Mouse (Mus musculus): Measurements from ENCODE around the gene Rab11a. TPM values are rescaled to one million over a fixed set of nuclear protein-coding genes. Genes with fewer than 3 reads are reported as not detected.

Rab11a gene
- polyA plus RNA-seq, 1 experiment from 2014 or later: 247 TPM

GRCm38 (mm10) chr9:64668001-64668400 lies 69.6 kb downstream of the Rab11a start:
- no peaks in the 10 kb centered on the region for H3K36me3 ChIP-seq (replicated peaks)
- DNase-seq (ENCODE audit: low spot score): no peak
- 66% methylated on average over 2 of the region's 2 CpGs for WGBS
- no peaks in the 10 kb centered on the region for H3K9me3 ChIP-seq
- 0 out of 2 replicates have a peak, but pooled peaks cover 3% of the 10 kb centered on the region for H3K27me3 ChIP-seq (replicated peaks; ENCODE audit: low read depth, poor library complexity, severe bottlenecking)
- H3K4me3 ChIP-seq: no peak overlapping the region
- no peak overlapping the region for H3K27ac ChIP-seq (replicated peaks)
- peaks cover 44% of the 10 kb centered on the region for H3K4me1 ChIP-seq

- Histone ChIP-seq H3K9me3 (no peaks in the 10 kb centered on the region), H3K36me3 (replicated peaks) (no peaks in the 10 kb centered on the region), H3K4me1 (peaks cover 40% of the 10 kb centered on the region), H3K27ac (replicated peaks) (no peak overlapping the region), H3K4me3 (no peak overlapping the region), H3K27me3 (replicated peaks; ENCODE audit: low read depth, poor library complexity, severe bottlenecking) (0 out of 2 replicates have a peak, but pooled peaks cover 3% of the 10 kb centered on the region)
- peak; percentile 62 for DNase-seq (ENCODE audit: low spot score)
- WGBS: 14% methylated on average over 5 of the region's 5 CpGs
Observed at GRCm38 (mm10) chr9:64667513-64667912, 70.0 kb downstream of the Rab11a start.

GRCm38 (mm10) chr9:64666549-64666948 lies 71.0 kb downstream of the Rab11a start:
- no peak overlapping the region for H3K4me3 ChIP-seq
- peaks cover 32% of the 10 kb centered on the region for H3K4me1 ChIP-seq
- H3K27ac ChIP-seq (replicated peaks): no peak overlapping the region
- peak; percentile 74 for DNase-seq (ENCODE audit: low spot score)
- no peaks in the 10 kb centered on the region for H3K36me3 ChIP-seq (replicated peaks)
- H3K27me3 ChIP-seq (replicated peaks; ENCODE audit: low read depth, poor library complexity, severe bottlenecking): 0 out of 2 replicates have a peak, but pooled peaks cover 3% of the 10 kb centered on the region
- 29% methylated on average over 4 of the region's 4 CpGs for WGBS
- no peaks in the 10 kb centered on the region for H3K9me3 ChIP-seq

Small RNA genes lying within 50 kb of the gene (microRNA-seq; reads per million reads assigned to microRNA genes)
- gene Gm47308: not detected

Other genes starting within 250 kb of the Rab11a start
- 8.6 TPM in 2 replicates for gene Dennd4a, start 73.6 kb upstream of the Rab11a start, polyA plus RNA-seq (2016; fragmentation: Nextera tagmentation; extraction: Ambion mirVana)
- 0.02 and 0.04 TPM in 2 replicates for gene Slc24a1, start 213.8 kb upstream of the Rab11a start, polyA plus RNA-seq (2016; fragmentation: Nextera tagmentation; extraction: Ambion mirVana)
- 67.3 and 71.4 TPM in 2 replicates for gene Ints14, start 223.1 kb upstream of the Rab11a start, polyA plus RNA-seq (2016; fragmentation: Nextera tagmentation; extraction: Ambion mirVana)